Mouse (Mus musculus) heart, adult 9 months (tissue): ENCODE measurements around the gene Asb17.
"Not testable (repeated sequence)": the region's sequence is repeated elsewhere in the genome, so short reads cannot be mapped to it uniquely, and the experiment has no call there.

ENCODE experiments used
- DNase-seq, 2 experiments: peaks; one replicate each; pipeline ENCODE4 v3.0.0; 2022; ENCODE audit warnings: low spot score in 2 of 2

The Asb17 gene

DNA sequence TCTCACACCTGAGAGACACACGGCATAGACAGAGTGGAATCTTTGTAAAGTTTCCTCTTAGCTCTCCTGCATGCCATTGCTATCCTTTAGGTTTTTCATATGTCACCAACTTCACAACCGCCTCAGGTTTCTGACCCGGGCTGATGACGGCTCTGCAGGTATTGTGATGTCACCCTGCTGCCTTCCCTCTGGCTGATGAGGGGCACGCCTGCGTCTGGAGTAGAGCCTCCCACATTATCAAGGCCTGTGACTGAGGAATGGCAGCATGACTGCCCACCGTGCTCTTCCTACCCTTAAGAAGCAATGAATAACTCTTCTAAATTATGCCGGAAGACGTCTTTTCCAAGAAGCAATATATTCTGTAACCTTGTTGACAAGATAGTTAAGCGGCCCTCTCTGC is at the start of gene Asb17:
Asb17 (plus strand) TSS at position 180 of the 400 bp plus-strand sequence.
- DNase-seq: no peak

GRCm38 (mm10) chr3:153797574-153797973 is 46.4 kb upstream of the Asb17 start:
- DNase-seq: no peak

DNA sequence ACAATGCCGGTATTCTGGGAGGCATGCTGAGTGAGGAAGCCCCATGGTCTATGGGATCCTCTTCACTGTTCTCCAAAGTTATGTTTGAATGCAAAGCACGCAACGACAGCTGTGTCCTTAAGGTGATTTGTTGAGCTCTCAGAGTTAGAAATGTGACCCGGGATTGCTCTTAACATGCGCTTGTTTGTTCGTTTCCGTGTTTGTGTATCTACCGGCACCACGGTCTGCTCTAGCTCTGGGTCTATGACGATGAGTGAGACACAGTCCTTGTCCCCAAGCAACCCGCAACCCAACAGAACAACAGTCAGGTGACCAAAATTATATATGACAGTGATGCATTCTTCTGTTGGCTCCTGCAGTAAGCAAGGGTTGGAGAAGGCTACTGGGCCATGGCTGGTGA is 44.4 kb upstream of the Asb17 start:
- no peak for DNase-seq

DNA sequence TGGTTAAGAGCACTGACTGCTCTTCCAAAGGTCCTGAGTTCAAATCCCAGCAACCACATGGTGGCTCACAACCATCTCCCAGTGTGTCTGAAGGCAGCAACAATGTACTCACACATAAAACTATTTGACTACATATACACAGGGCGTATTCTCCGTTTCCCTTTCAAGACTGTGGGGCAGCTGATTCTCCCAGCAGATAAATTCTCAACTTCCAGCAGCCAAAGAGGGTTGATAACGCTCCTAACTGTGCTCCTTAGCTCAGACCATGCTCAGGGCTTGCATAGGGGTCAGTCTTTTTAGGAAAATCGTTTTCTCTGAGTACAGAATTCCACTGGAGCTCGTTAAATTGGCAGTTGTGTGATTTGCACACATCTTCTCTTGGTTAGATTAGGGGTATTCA is 43.3 kb upstream of the Asb17 start:
- no peak for DNase-seq

DNA sequence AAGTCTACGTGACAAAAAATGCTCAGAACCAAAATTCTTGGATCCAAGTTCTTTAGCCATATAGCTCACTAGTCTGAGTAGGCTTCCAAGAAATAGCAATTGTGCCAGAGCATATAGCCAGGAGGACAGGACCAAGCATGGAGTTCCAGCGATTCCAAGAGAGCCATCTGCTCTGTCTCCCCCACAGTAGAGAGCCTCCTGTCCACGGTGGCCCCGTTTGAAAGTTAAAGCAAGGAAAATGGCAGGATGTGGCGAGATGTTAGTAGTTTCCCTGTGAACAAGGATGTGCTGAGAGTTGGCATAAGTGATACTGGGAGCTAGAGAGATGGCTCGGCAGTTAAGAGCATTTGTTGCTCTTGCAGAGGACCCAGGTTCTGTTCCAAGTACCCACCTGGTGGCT is 42.5 kb upstream of the Asb17 start:
- DNase-seq: no peak

- no peak for DNase-seq
These were observed 41.4 kb upstream of the Asb17 start for GRCm38 (mm10) chr3:153802640-153803039.

DNA sequence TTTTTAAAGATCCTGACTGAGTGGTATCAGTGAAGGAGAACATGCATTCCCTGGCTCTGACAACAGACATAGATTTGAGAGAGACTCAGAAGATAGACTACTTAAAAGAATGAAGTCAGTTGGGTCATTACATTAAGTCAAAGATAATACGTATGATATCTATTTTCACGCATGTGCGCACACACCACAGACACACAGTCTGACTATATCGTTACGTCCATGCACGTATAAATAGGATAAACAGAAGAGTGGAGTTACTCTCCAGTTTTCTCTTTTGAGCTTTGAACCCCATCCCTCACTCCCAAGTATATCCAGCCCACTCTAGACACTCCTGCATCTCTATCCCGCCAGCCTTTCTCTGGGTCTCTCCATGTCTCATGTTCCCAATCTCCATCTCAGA is 40.0 kb upstream of the Asb17 start:
- no peak for DNase-seq

DNA sequence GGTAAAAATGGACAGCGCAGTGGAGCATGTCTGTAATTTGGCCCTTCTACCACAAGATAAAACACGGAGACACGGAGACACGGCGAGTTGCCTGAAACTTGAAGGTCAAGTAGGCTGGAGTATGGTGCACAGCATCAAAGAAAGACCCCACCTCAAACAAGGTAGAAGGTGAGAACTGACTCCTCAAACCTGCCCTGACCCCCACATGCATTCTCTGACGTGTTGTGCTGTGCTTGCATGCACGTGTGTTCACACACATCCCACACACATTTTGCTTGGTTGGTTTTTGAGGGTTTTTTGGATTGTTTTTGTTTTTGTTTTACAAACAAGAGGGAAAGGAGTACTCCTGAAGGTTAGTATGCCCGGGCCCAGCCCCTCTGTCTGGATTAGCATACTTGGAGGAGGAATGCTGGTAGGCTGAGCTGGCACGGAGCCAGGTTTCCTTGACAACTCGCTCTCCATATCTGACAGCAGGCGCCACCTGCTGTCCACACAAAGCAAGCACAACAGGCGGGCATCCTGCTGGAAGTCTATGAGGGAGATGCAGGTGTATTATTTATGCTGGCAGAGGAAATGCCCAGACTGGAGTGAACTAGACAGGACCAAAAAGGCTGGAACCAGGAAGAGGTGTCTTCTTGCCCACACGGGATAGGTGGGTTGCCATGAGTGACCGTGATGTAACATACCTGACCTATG is 37.8 kb upstream of the Asb17 start:
- DNase-seq: peak; percentile 41 to 62

DNA sequence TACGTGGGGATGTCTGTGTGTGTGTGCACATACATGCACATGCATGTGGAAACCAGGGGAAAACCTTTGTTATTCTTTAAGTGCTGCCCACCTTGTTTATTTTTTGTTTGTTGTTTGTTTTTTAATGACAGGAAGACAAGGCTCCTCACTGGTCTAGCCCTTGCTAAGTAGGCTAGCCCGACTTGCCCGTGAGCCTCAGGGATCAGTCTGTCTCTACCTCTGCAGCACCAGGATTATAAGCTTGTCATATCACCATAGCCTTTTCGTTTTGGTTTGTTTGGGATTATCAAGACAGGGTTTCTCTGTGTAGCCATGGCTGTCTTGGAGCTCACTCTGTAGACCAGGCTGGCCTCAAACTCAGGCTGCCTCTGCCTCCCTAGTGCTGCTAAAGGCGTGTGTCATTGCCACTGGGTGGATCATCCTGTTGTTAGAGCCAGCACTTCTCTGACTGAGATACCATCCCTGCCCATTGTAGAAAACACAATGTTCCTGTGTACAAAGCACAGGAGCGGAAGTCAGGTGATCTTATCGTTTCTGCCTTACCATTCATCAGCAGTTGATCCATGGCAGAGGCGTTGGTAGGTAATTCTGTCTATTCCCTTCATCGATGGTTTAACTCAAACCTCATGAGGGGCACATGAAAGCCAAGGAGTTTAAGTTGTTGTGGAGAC is 37.1 kb upstream of the Asb17 start:
- DNase-seq: no peak

DNA sequence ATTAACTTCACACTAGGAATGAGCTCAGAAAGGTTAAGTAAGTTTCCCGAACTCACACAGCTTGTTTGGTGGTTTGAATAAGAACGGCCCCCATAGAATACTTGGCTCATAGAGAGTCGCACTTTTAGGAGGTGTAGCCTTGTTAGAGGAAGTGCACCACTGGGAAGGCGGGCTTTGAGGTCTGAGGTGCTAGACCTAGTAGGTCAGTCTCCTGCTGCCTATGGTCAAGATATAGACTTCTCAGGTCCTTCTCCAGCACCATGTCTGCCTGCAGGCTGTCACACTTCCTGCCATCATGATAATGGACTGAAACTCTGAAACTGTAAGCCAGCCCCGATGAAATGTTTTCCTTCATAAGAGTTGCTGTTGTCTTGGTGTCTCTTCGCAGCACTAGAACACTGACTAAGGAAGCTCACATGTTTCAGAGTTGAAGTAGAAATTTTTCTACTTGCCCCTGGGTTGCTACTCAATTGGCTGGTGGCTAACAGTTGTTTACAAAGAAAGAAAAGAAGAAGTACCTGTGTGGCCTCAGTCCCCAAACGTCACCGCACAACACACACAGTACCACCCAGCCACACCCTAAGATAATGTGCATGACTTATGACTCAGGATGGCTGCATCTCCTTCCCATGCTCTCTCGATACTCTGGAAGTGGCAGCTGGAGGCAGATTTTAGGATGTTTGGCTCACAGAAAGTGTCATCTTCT is 36.4 kb upstream of the Asb17 start:
- DNase-seq: no peak

DNA sequence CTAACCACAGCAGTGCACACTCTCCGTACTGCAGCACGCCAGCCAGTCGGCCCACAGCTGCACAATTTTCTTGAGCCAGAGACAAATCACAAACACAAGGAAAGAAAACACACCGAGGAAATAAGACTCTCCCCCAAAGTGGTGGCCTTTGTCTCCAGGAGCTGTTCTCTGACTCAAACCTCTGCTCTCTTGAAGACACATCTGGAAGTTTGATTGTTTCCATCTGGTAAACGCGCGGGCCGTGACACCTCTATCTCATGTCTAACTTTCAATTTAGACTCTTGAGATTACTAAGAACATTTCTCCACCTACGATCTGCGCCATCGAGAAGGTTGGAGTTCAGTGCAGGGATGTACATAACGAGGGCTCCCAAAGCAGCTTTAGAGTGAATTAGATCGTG is 35.6 kb upstream of the Asb17 start:
- DNase-seq: no peak

- no peak for DNase-seq
These were observed 30.0 kb upstream of the Asb17 start for GRCm38 (mm10) chr3:153814026-153814425.

DNA sequence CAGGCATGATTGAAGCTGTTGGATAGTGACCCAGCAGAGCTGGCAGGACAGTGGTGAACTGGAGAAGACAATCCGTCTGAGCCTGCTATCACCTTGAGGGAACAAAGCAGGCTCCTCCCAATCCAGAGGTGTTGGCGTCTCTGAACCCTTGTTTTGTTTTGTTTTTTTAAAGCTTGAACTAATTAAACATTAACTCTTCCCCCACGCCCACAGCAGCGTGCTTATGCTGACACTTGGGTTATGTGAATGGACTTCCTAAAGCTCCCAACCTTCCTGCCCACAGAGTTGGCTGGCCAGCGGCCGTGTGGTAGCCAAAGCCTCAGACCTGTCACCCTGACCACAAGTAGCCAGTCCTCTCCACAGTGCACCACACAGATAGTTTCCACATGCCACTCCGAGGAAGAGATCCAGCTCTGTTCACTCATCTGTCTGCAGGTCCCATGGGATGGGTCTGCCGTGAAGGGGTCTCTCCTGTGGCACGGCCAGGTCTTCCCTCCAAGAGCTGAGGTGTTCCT is 26.6 kb upstream of the Asb17 start:
- no peak for DNase-seq

- DNase-seq: no peak
These were observed 25.3 kb upstream of the Asb17 start for GRCm38 (mm10) chr3:153818723-153819122.

- DNase-seq: no peak
These were observed 24.6 kb upstream of the Asb17 start for GRCm38 (mm10) chr3:153819438-153819837.

DNA sequence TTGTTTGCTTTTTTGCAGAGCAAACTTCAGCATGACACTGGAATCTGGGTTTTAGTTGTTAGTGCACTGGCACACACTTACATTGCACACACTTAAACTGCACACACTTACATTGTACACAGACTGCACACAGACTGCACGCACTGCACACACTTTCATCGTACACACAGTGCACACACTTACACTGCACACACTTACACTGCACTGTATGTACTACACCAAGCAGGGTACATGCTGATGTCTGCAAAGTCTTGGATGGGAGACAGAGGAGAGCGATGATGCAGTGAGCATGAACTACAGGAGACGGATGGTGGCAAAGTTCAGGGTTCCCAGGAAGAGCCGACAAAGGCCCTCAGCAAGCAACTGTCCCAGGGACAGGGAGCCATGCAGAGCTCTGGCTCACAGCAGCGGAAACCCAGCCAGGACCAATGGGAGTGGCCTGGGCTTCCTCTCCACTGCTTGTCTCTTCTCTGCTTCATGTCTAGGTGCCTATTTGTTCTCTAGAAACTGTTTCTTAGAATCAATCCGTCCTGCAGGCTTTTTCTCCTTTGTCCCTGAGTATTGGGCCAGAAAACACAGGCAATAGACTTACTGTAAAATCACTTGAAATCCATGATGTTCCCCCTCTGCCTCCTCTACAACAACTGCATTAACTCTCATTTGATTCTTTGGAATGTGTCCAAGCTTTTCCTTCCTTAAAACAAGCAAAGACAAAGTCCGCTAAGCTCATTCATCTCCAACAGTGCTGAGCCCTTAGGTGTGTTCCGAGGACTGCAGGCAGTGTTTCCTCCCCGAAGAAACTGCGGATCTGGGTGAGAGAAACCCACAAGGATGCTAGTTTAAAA is 20.1 kb upstream of the Asb17 start:
- DNase-seq: no peak

- no peak for DNase-seq
These were observed 18.8 kb upstream of the Asb17 start for GRCm38 (mm10) chr3:153825197-153825596.

GRCm38 (mm10) chr3:153826616-153827015 is 17.4 kb upstream of the Asb17 start:
- no peak for DNase-seq

GRCm38 (mm10) chr3:153829788-153830187 is 14.2 kb upstream of the Asb17 start:
- not testable (repeated sequence) for DNase-seq

DNA sequence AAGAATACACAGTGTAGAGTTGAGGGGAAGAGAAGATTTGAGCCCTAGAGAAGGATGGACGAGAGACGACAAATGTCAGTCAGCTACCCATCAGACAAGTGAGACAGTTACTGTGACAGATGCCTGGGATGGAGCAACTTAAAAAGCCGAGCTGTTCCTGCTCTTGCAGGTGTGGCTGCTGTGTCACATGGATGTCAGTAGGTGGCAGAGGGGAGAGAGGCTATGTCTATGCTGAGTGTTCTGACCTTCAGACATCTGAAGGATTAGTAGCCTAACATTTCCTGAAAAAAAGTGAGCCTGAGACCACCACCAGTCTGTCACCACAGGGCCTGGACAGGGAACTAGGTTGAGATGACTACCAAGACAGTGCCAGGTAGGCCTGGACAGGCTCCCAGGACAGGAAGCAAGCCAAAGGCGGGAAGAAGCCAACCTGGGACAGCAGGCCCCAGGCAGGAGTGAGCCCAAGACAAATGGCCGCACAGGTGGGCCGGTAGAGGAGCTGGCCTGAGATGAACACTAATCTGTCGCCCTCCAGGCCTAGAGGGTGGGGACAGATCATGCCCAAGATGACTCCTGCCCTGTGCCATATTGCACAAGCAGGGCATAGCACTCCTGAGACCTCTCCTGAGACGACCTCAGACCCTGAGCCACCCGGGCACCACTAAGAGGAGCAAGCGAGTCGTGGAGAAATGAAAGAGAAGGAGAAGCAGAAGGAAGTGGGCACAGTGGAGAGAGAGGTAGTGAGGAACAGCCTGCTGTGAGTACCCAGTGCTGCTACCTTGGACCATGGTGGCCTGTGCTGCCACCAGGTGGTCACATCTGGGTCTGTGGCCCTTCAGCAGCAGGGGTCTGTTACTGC is 12.8 kb upstream of the Asb17 start:
- no peak for DNase-seq
